Mouse (Mus musculus) kidney, adult 2 months (tissue): ENCODE measurements around the gene Klrb1b. TPM values are rescaled to one million over a fixed set of nuclear protein-coding genes. Genes with fewer than 3 reads are reported as not detected.

ENCODE experiments used
- DNase-seq: peaks from one replicate; pipeline ENCODE4 v3.0.0; 2021
- H3K27ac ChIP-seq: fragments of 200-500 bp; 2 replicates; pipeline ENCODE4 v1.5.1; 2012; ENCODE audit warnings: low read depth, low read length, control low read depth, inconsistent platforms; ENCODE audit not compliant: insufficient read depth
- H3K27me3 ChIP-seq: fragments of 200-500 bp; replicated peaks from 2 replicates; pipeline ENCODE4 v1.6.1; 2012; ENCODE audit warnings: mild to moderate bottlenecking, moderate library complexity, low read length, inconsistent platforms; ENCODE audit not compliant: control insufficient read depth, insufficient read depth
- H3K36me3 ChIP-seq: fragments of 200-500 bp; 2 replicates; pipeline ENCODE4 v1.6.1; 2012; ENCODE audit warnings: mild to moderate bottlenecking, moderate library complexity, low read length, inconsistent platforms; ENCODE audit not compliant: control insufficient read depth, insufficient read depth
- H3K4me1 ChIP-seq: fragments of 200-500 bp; 2 replicates; pipeline ENCODE4 v1.6.1; 2011; ENCODE audit warnings: low read length; ENCODE audit not compliant: control insufficient read depth, insufficient read depth
- H3K4me3 ChIP-seq: fragments of 200-500 bp; 2 replicates; pipeline ENCODE4 v1.5.1; 2011; ENCODE audit warnings: mild to moderate bottlenecking, low read depth, low read length, control low read depth; ENCODE audit not compliant: insufficient read depth
- CTCF ChIP-seq: fragments of 200-500 bp; conservative IDR thresholded peaks from 2 replicates; pipeline ENCODE4 v1.5.1; 2011; ENCODE audit warnings: low read depth, mild to moderate bottlenecking, control low read depth, low read length, moderate library complexity, mixed read lengths; ENCODE audit not compliant: insufficient read depth, insufficient read length
- POLR2A ChIP-seq: fragments of 200-500 bp; IDR thresholded peaks from one replicate; pipeline ENCODE4 v1.6.1; 2011; ENCODE audit warnings: low read depth, low read length, control low read depth
- WGBS: fragments of 180-500 bp; shearing (Covaris S2); methylation state at CpG from one replicate; pipeline ENCODE4 v1.1.7; 2018; 5-methylcytosine and 5-hydroxymethylcytosine counted together
- polyA plus RNA-seq: library from polyadenylated mRNA; depleted of rRNA; stranded (reverse); fragments of >200 nt; gene quantifications from 2 replicates; pipeline ENCODE4 v1.2.3, GENCODE M21; 2012; rRNA removed

Klrb1b gene
- polyA plus RNA-seq, 1 experiment: 0.03 TPM

GRCm38 (mm10) chr6:128763736-128764523 lies 62.2 kb downstream of the Klrb1b start:
- TF ChIP-seq CTCF (peak; percentile 70), POLR2A (no peak)
- WGBS: 3% methylated on average over 30 of the region's 30 CpGs
- DNase-seq: peak; percentile 99
- Histone ChIP-seq H3K36me3 (no peaks in the 10 kb centered on the region), H3K4me1 (peaks cover 4% of the 10 kb centered on the region; the same call in 1 of the 2 replicates), H3K27me3 (no peaks in the 10 kb centered on the region), H3K4me3 (peak overlapping the region; percentile 71), H3K27ac (no peak overlapping the region)

Other genes with a start within 250 kb of the Klrb1b start
- not detected in 2 replicates for gene A2ml1, start 244.7 kb downstream of the Klrb1b start, polyA plus RNA-seq
- gene Klrb1a, start 202.8 kb downstream of the Klrb1b start, polyA plus RNA-seq: 0.20 and 0.35 TPM in 2 replicates
- gene Clec2h, start 163.9 kb downstream of the Klrb1b start, polyA plus RNA-seq: 43.8 and 53.2 TPM in 2 replicates
- gene Klrb1, start 103.3 kb downstream of the Klrb1b start, polyA plus RNA-seq: not detected in 2 replicates
- 0.15 and 0.31 TPM in 2 replicates for gene Klrb1c, start 37.1 kb downstream of the Klrb1b start, polyA plus RNA-seq
- gene Gm44511, start within 50 bp of the Klrb1b start, polyA plus RNA-seq: 0.23 TPM in 1 of 2 replicates, not detected in the other
- gene Clec2i, start 61.3 kb upstream of the Klrb1b start, polyA plus RNA-seq: 0.10 and 0.50 TPM in 2 replicates
- gene BC035044, start 64.8 kb upstream of the Klrb1b start, polyA plus RNA-seq: 0.45 and 1.6 TPM in 2 replicates
- gene Clec2g, start 108.0 kb upstream of the Klrb1b start, polyA plus RNA-seq: not detected in 2 replicates
- gene Klrb1f, start 219.6 kb upstream of the Klrb1b start, polyA plus RNA-seq: 0.16 and 0.65 TPM in 2 replicates